Mouse (Mus musculus): Measurements from ENCODE around the gene Dleu7. TPM values are rescaled to one million over a fixed set of nuclear protein-coding genes. Genes with fewer than 3 reads are reported as not detected.

The Dleu7 gene
- total and polyA plus RNA-seq, 2 experiments, result 0.05 TPM; not detected in 1

DNA sequence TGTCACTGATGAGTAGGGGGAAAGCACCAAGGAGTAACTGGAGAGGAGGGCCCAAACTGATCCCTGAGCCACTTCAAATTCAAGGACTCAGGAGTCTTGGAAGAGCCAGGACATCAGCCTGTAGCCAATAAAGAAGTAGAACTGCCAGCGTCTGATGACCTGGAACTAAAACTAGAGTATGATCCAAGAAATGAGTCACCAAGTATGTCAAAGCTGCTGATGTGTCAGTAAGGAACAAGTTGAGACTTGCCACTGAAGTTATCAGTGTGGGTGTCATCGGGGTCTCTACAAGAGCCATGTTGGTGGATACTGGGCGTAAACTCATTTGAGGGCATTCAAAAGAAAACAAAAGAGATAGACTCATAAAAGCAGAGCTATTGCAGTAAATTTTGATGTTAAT, 19.2 kb downstream of the Dleu7 start:
- 93% methylated on average over 3 of the region's 3 CpGs for WGBS
- no peaks in the 10 kb centered on the region for H3K79me2 ChIP-seq (ENCODE audit: control insufficient read depth, insufficient read depth, low read length)
- no peak for DNase-seq (ENCODE audit: extremely low read depth, low read depth, low spot score)
- TF ChIP-seq POLR2A (IDR thresholded peaks at IDR 0.05; ENCODE audit: extremely low read depth, insufficient read depth, low read length) (no peak), CTCF (IDR thresholded peaks at IDR 0.05; ENCODE audit: low read depth, low read length) (no peak)
- no peak overlapping the region for H3K4me3 ChIP-seq (ENCODE audit: insufficient read depth, low read depth, low read length)
- H3K27ac ChIP-seq (replicated peaks; ENCODE audit: insufficient read depth, low read depth, low read length), result no peak overlapping the region
- no peaks in the 10 kb centered on the region for H3K4me1 ChIP-seq (ENCODE audit: control insufficient read depth, insufficient read depth, low read length)
- no peaks in the 10 kb centered on the region for H3K36me3 ChIP-seq (ENCODE audit: control insufficient read depth, insufficient read depth, low read length)
- H3K27me3 ChIP-seq (ENCODE audit: control insufficient read depth, insufficient read depth, low read length), result no peaks in the 10 kb centered on the region
- no peak overlapping the region for H3K9ac ChIP-seq (ENCODE audit: low read depth, low read length)

DNA sequence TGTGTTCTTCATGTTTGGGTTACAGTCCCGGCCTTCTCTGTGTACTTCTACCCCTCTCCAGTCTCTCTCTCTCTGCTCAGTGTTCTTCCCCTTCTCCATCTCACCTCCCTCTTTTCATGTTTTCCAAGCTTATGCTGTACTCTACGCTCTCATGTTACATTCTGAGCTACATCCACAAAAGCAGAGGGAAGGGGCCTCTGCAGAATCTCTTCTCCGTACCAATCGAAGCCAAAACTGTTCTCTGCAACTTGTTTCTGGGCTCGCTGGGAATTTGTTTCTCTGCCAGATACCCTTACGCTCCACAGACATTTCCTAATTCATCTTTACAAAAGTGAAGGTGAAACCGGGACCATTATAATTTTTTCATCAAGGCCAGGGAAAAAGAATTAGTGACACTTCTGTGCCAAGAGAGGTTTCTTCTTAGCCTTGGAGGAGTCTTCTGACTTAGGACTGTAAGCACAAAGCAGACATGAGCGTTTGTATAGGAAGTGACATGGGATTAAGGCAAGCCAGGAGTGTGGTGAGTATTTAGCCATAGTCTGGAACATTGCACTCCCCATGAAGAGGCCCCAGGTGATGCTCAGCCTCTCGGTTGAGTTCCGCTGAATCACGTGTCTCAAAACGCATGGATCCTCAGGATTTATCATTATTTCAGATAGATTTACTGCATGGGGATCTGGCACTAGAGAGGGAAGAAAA, 22.0 kb downstream of the Dleu7 start:
- Histone ChIP-seq H3K9ac (ENCODE audit: low read depth, low read length) (no peak overlapping the region), H3K4me3 (ENCODE audit: insufficient read depth, low read depth, low read length) (no peak overlapping the region), H3K27ac (replicated peaks; ENCODE audit: insufficient read depth, low read depth, low read length) (no peak overlapping the region), H3K79me2 (ENCODE audit: control insufficient read depth, insufficient read depth, low read length) (no peaks in the 10 kb centered on the region), H3K4me1 (ENCODE audit: control insufficient read depth, insufficient read depth, low read length) (no peaks in the 10 kb centered on the region), H3K27me3 (ENCODE audit: control insufficient read depth, insufficient read depth, low read length) (no peaks in the 10 kb centered on the region), H3K36me3 (ENCODE audit: control insufficient read depth, insufficient read depth, low read length) (no peaks in the 10 kb centered on the region)
- DNase-seq (ENCODE audit: extremely low read depth, low read depth, low spot score), result no peak
- no peak for TF ChIP-seq POLR2A (IDR thresholded peaks at IDR 0.05; ENCODE audit: extremely low read depth, insufficient read depth, low read length)
- no peak for TF ChIP-seq CTCF (IDR thresholded peaks at IDR 0.05; ENCODE audit: low read depth, low read length)
- WGBS, result 86% methylated on average over 12 of the region's 12 CpGs

DNA sequence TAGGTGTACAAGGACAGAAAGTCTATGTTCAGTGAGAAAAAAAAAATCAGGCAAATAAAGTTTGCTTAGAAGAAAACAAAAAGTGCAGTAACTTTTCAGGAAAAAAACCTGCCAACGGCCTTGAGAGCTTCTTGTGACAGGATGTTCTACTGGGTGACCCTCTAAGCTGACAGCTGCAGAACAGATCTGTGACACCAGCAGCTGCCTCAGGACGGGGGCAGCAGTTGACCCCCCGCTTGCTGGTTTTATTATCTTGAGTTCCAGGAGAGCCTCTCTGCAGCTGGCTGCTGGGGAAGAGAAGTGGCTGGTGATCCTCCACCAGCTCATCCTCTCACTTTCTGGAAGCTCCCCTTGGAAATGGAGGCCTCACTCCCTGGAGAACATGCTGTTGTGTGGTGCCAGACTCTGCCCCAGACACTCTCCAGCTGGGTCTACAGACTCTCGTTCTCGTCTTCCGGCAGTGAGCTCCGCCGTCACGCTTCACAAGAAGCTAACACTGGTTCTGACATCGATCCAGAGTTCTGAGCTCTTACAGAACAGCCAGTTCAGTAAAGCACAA, 33.8 kb downstream of the Dleu7 start:
- H3K4me3 ChIP-seq (ENCODE audit: insufficient read depth, low read depth, low read length), result no peak overlapping the region
- no peak for TF ChIP-seq CTCF (IDR thresholded peaks at IDR 0.05; ENCODE audit: low read depth, low read length)
- TF ChIP-seq POLR2A (IDR thresholded peaks at IDR 0.05; ENCODE audit: extremely low read depth, insufficient read depth, low read length), result no peak
- H3K4me1 ChIP-seq (ENCODE audit: control insufficient read depth, insufficient read depth, low read length), result no peaks in the 10 kb centered on the region
- H3K27ac ChIP-seq (replicated peaks; ENCODE audit: insufficient read depth, low read depth, low read length), result no peak overlapping the region
- no peaks in the 10 kb centered on the region for H3K79me2 ChIP-seq (ENCODE audit: control insufficient read depth, insufficient read depth, low read length)
- no peaks in the 10 kb centered on the region for H3K27me3 ChIP-seq (ENCODE audit: control insufficient read depth, insufficient read depth, low read length)
- WGBS, result 60% methylated on average over 10 of the region's 10 CpGs
- H3K36me3 ChIP-seq (ENCODE audit: control insufficient read depth, insufficient read depth, low read length), result no peaks in the 10 kb centered on the region
- no peak for DNase-seq (ENCODE audit: extremely low read depth, low read depth, low spot score)
- H3K9ac ChIP-seq (ENCODE audit: low read depth, low read length), result no peak overlapping the region

DNA sequence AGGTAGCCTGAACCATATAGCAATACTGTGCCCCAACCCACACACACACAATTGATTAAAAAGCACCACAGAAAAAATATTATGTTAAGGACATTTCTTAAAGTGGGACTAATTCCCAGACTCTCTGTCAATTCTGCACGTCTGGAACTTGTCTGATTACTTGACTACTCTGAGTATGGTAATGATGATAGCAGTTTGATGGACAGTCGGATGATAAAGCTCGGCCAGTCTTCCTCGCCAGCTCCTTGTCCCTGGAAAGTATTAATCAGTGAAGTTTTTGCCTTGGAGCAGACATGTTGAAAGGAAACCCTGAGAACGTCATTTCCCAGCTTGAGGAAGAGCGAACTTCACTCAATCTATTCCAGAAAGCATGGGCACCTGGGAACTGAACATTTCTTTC, 34.7 kb downstream of the Dleu7 start:
- TF ChIP-seq POLR2A (IDR thresholded peaks at IDR 0.05; ENCODE audit: extremely low read depth, insufficient read depth, low read length) (no peak), CTCF (IDR thresholded peaks at IDR 0.05; ENCODE audit: low read depth, low read length) (no peak)
- Histone ChIP-seq H3K9ac (ENCODE audit: low read depth, low read length) (no peak overlapping the region), H3K4me3 (ENCODE audit: insufficient read depth, low read depth, low read length) (no peak overlapping the region), H3K27me3 (ENCODE audit: control insufficient read depth, insufficient read depth, low read length) (no peaks in the 10 kb centered on the region), H3K27ac (replicated peaks; ENCODE audit: insufficient read depth, low read depth, low read length) (no peak overlapping the region), H3K79me2 (ENCODE audit: control insufficient read depth, insufficient read depth, low read length) (no peaks in the 10 kb centered on the region), H3K36me3 (ENCODE audit: control insufficient read depth, insufficient read depth, low read length) (no peaks in the 10 kb centered on the region), H3K4me1 (ENCODE audit: control insufficient read depth, insufficient read depth, low read length) (no peaks in the 10 kb centered on the region)
- DNase-seq (ENCODE audit: extremely low read depth, low read depth, low spot score), result no peak
- WGBS, result 74% methylated on average over 6 of the region's 6 CpGs

DNA sequence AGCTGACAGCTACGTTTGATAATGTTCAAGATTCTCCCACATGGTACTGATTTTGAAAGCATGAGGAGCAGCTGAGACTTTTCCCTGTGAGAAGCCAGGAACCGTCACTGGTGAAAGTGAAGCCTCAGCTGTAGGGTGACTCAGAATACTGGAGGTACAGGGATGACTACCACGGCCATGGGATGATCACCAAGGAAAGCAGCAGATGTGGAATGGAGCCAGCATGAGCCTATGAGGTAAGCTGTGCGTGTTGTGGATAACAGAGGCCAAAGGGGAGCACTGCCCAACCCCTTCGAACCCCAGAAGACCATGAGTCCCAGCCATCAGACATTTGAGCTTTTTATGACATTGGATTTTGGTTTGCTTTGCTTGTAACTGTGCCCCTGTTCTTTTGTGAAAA, 36.8 kb downstream of the Dleu7 start:
- H3K27me3 ChIP-seq (ENCODE audit: control insufficient read depth, insufficient read depth, low read length), result no peaks in the 10 kb centered on the region
- H3K36me3 ChIP-seq (ENCODE audit: control insufficient read depth, insufficient read depth, low read length), result no peaks in the 10 kb centered on the region
- H3K79me2 ChIP-seq (ENCODE audit: control insufficient read depth, insufficient read depth, low read length), result no peaks in the 10 kb centered on the region
- no peak overlapping the region for H3K27ac ChIP-seq (replicated peaks; ENCODE audit: insufficient read depth, low read depth, low read length)
- WGBS, result 72% methylated on average over 5 of the region's 5 CpGs
- H3K4me3 ChIP-seq (ENCODE audit: insufficient read depth, low read depth, low read length), result no peak overlapping the region
- H3K9ac ChIP-seq (ENCODE audit: low read depth, low read length), result no peak overlapping the region
- DNase-seq (ENCODE audit: extremely low read depth, low read depth, low spot score), result no peak
- no peak for TF ChIP-seq POLR2A (IDR thresholded peaks at IDR 0.05; ENCODE audit: extremely low read depth, insufficient read depth, low read length)
- TF ChIP-seq CTCF (IDR thresholded peaks at IDR 0.05; ENCODE audit: low read depth, low read length), result no peak
- H3K4me1 ChIP-seq (ENCODE audit: control insufficient read depth, insufficient read depth, low read length), result no peaks in the 10 kb centered on the region

DNA sequence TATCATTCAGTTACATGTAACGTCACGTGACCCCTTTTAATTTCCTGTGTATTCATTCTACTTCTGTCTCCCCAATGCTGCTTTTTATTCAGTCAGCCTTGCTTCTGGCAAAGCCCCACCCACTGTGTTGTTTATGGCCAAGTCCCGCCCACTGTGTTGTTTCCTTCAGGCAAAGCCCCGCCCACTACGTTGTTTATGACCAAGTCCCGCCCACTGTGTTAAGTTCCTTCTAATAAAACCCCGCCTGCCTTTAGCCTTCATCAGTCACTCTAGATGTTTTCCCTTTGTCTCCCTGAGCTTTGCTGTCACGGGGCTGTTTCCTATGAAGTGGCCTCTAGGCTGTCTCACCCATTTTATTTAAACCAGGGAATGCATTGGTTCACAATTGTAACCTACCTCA, 38.5 kb downstream of the Dleu7 start:
- H3K4me1 ChIP-seq (ENCODE audit: control insufficient read depth, insufficient read depth, low read length), result no peaks in the 10 kb centered on the region; the same call in 1 of the 2 replicates
- H3K36me3 ChIP-seq (ENCODE audit: control insufficient read depth, insufficient read depth, low read length), result no peaks in the 10 kb centered on the region
- TF ChIP-seq CTCF (IDR thresholded peaks at IDR 0.05; ENCODE audit: low read depth, low read length) (no peak), POLR2A (IDR thresholded peaks at IDR 0.05; ENCODE audit: extremely low read depth, insufficient read depth, low read length) (no peak)
- H3K27ac ChIP-seq (replicated peaks; ENCODE audit: insufficient read depth, low read depth, low read length), result no peak overlapping the region
- no peaks in the 10 kb centered on the region for H3K79me2 ChIP-seq (ENCODE audit: control insufficient read depth, insufficient read depth, low read length)
- no peak for DNase-seq (ENCODE audit: extremely low read depth, low read depth, low spot score)
- no peak overlapping the region for H3K4me3 ChIP-seq (ENCODE audit: insufficient read depth, low read depth, low read length)
- no peaks in the 10 kb centered on the region for H3K27me3 ChIP-seq (ENCODE audit: control insufficient read depth, insufficient read depth, low read length)
- no peak overlapping the region for H3K9ac ChIP-seq (ENCODE audit: low read depth, low read length)
- 76% methylated on average over 8 of the region's 8 CpGs for WGBS
